Mouse (Mus musculus) testis, postnatal 10 days (tissue): ENCODE measurements around the gene Bicra.

ENCODE experiments used
- DNase-seq: peaks from one replicate; pipeline ENCODE4 v3.0.0; 2021; ENCODE audit warnings: low spot score

Bicra gene

DNA sequence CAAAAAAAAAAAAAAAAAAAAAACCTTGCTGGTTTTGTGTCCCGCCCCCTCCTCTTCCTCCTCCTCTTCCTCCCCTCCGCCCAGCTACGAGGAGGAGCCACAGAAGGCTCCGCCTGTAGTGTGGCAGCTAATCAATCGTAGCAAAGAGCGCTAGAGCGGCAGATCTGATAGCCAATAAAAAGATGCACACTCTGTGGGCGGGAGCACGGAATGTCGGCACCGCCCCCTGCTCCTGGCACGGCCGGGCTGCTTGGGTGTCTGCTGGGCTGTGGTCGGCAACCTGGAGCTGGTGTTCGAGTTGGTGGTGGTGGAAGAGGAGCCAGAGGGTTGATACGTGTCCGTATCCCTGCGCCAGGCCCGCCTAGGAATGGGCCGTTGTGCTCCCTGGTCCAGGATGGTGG is 443 bp upstream of the Bicra start:
- peak; percentile 97 for DNase-seq

DNA sequence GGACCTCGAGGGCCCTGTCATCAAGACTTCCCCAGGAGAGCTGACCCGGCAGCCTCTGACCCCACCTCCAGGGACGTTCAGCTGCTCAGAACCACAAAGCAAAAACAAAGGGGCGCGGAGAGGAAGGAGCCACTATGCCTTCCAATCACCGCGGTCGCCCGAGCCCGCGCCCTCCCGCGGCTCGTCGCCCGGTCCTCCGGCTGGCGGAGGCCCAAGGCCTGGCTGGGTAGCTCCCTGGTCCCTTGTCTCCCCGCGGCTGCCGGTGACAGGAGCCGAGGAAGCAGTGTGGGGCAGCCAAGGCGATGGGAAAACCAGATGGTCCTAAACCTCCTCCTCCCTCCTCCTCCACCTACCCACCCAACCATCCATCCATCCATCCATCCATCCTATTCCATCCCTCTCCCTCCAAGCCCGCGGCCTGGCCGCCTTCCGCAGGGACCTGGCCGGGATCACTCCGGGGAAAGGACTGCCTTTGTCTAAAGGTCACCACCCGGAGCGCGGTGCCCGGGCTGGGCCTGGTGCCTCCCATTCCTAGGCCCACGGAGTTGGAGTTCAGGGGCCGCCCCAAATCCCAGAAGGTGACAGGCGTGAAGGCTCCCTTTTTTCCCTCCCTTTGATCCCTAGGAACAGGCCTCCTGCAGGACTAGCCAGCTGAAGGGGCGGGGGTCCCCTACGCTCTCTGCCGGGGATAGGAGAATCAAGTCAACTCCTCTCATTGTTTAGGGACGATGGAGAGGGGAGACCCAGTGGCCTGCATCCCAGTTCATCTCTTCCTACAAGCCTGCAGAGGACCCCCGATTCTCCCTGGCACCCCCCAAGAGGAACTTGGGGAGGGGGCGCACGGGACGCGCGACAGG is 1.0 kb downstream of the Bicra start:
- DNase-seq = peak; percentile 80

DNA sequence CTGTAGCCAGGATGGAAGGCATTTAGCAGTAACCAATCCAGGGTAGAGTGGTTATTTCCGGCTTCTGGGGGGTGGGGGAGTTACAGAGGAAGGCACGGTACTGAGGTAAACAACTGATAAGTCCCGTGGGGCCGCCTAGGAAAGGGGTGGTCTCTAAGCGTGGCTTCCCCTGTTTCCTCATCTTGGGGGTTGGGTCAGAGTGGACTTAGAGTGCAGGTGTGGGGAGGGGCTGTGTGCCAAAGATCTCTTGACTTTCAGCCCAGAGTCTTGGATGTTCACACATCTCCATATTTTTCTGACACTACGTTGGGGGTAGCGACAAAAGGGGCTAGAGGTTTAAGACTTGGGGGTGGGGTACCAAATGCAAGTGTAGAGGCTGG is 1.6 kb downstream of the Bicra start:
- DNase-seq = peak; percentile 54

DNA sequence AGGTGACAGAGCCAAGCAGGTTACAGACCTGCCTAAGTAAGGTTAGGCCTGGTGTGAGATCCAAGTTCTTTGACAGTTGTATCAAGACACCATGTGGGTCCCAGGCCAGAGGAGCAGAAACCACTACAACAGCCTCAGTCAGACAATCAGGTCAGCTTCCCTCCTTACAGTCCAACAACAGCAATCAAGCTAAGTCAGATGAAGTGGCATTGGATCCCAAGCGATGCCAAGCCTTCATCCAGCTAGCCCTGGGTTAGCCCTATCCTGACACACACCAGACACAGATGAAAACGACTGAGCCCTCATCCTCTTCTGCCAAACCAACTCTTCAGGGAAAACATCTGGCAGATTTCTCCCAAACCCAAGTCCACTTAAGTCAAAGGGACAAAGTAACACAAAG is 2.2 kb downstream of the Bicra start:
- DNase-seq = no peak

DNA sequence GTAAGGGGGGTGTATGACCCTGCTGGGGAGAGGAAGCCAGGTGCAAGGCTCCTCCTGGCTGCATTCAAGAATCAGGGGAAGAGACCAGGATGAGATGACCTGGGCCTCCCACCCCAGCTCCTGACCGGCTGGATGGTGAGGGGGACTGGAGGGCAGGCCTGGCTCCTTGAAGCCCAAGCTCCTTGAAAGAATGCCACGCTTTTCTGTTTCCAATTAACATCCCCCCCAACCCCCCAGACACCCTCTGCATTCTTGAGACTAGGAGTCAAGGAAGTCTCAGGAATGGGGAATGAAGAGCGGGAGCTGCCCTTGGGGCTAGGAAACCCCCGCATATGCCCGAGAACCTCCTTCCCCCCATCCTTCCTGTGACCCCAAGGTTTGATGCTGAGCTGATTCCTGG is 3.2 kb downstream of the Bicra start:
- DNase-seq = peak; percentile 38

DNA sequence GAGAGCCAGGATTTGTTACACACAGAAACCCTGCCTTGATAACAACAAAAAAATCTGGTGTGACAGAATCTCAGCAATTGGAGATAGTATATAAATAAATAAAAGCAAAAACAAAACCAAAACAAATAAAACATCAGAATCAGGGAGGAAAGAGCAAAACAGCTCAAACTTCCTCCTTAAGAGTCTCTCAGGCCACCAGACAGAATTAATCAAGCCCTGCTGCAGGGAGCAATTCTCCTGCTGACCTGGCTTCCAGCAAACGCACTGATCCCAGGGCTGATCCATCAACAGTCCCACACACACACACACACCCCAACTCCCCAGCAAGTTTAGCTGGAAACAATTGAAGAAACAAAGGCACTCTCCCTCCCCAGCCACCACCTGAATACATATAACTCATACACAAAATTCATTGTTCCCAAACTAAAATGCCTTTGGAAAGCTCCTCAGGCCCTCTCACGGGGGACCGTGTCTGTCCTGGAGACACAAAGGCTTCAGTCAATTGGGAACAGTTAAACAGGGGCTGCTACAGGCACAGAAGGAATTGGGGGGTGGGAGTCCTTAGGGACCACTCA is 3.8 kb downstream of the Bicra start:
- peak; percentile 31 for DNase-seq

DNA sequence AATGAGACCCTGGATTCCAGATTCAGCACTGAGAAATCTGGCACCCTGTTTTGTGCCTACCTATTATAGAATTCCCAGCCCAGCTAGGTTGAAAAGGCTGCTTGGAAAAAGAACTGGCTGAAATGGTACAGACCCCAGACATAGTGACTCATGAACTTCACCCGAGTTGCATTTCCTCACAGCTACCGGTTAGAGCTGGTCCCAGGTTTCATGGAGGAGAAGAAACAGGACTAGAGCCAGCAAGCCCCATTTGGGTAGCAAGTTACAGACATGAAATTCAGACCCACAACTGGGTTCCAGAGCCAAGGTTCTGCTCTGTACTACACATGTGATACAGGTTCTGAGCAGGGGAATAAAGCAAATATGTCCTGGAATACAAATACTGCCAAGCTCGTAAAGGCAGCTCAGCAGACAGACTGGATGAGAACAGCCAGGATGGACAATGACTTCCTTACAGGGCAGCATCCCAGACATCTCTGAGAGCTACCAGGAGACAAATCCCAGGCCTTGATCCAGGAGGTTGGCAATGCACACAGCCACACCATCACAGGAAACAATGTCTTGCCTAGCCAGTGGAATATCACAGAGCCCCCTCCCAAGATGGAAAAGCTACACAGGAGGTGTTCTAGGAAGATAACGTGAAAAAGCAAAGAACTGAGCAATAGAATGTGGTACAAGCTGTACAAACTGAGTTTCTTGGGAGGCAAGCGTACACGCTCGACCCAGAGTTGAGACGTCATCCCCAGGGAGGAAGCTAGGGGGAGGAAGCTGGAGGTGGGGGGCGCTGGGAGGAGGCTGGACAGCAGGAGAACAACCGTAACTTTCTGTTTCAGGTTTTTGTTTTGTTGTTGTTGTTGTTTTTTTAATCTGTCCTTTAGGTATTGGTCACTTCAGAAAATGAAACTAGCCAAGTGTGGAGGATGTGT is 4.6 kb downstream of the Bicra start:
- DNase-seq = peak; percentile 40

DNA sequence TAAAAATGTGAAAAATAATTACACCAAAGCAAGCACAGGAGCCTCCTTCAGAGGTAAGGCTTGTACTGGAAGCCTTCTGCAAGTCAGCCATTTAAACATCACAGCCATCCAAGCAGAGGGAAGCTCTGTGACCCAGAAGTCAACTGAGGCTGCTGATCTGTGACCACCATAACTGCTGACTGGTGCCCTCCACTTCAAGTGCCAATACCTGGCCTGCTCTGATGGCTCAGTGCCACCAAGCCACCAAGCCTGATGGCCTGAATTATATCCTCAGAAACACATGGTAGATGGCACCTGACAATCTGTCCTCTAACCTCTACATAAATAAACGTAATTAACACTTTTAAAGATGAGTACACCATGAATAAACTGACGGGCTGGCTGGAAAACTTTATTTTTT is 6.5 kb downstream of the Bicra start:
- peak; percentile 39 for DNase-seq

DNA sequence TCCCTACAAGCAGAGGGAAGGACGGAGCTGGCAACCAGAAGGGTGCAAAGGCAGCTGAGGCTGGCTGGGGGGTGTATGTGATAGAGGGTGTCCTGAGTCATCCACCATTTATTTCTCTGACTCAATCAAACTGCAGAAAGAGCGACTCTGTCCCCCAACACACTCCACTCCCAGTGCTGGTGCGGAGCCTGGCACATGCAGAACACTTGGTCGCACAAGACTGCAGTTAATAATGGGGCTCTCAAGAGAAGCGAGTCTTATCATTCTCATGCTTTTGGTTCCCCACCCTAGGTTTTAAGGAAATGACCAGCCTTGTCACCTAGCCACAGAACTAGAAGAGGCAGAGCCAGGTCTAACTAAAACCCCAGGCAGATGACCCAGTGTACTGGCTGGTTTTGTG is 8.4 kb downstream of the Bicra start:
- no peak for DNase-seq

DNA sequence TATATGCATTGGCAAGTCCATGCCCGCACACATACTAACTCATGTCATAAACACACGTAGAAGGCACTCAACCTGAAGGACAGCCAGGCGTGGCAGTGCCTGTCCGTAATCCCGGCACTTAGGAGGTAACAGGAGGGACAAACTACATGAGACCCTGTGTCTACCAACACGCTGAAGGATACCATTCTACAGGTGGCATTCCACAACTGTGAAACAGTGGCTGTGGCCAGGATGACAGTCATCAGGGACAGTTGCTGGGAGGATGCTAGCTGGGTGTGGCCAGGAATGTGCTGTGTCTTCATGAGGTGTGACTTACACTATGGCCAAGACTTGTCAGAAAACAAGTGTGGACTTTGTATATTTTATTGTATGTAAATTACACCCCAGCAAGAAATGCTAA is 10.7 kb downstream of the Bicra start:
- peak; percentile 27 for DNase-seq

DNA sequence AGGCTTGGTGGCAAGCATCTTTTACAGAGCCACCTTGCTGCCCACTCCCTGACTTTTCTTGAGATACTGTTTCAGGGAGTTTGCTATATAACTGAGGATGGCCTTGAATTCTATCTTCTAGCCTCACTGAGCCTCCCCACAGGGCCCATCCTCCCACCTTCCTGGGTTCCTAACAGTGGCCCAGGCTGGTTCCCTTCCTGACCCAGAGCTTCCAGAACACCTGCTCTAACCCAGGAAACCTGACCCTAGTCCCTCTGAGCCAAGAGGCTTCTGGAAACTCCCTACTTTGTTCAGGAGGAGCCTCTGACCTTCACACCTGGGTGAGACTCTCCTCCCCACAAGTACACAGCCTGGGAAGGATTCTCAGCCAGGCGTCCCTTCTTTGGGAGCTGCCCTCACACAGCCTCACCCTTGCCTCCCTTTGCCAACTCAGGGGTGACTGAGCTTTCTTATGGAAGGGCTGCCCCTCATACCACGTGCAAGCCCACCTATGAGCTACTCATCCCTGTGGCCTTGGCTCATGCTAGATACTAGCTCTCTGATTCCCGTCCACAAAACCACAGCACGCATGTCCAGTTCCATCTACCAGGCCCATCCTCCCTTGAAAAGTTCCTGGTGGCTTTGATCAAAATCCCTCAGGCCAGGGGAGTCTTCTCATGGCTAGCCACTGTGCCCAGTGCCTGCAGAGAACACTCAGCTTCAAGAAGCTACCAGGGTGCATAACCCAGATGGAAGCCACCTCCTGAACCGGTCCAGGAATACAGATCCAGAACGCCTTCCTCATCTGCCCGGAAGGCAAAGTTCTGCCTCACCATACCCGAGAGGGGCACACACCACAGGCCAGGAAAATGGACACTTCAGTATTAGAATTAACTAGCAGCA is 13.9 kb downstream of the Bicra start:
- no peak for DNase-seq

DNA sequence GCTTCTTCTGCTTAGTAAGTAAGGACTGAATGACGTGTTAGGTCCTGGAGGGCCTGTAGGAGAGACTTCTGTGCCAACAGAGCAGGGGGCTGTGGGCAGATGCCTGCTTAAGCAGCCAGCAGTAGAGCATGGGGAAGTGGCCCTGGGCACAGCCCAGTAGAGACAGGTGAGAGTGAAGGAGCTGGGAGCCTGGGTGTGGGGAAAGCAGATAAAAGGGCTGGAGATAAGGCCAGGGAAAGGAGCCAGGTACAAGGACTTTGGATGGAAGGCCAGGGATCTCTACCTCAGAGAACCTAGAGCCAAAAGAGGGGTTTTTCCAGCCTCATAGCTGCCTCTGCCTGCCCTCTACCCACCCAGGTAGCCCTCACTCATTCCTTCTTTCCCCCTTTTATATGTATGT is 14.7 kb downstream of the Bicra start:
- no peak for DNase-seq

DNA sequence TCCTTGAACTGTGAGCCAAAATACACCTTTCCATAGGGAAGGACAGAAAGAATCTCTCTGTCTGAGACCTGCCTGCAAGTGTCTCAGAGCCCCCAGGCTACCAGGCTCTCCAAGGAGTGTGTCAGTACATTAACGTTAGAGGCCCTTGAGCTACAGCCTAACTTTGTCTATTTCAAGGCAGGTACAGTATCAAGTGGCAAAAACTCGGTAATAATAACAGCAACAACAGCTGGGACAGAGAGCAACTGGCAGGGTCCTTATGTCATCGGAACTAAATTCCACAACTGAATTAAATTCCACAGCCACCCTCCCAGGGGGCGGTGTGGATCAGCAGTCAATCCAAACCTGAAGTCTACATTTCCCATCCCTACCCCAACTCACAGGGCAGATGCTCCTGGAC is 16.6 kb downstream of the Bicra start:
- no peak for DNase-seq

DNA sequence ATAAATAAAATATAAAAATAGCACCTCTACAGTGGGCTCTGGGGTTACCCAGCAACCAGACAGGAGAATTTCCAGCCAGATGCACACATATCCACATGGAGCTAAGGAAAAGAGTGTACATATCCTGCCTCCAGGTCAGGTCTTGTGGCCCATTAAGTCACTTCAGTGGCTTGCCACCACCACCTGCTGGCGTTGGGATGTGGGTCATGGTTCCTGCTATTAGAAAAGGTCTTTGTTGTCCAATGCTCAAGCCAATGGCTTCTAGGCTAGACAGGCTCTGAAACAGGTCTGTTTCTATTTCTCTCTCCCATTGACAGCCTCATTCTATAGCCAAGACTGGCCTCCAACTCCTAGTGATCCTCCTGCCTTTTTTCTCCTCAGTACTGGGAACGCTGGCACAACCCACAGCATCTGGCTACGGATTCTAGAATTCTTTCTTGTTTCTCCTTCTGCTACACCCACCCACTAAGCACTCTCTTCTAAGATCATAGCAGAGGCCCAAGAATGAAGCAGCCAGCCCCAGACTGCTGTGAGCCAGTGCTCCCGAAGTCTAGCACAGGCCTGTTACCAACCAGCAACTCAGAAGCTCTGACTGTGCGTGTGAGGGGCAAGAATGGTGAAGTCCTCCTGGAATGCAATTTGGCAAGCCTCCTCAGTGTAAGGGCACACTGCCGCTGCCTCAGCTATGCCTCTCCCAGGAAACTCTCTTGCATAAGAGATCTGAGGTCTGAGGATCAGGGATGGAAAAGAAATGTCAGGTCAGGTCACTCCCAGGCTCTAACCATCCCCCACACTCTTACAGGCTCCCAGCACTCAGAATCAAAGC is 19.4 kb downstream of the Bicra start:
- no peak for DNase-seq

DNA sequence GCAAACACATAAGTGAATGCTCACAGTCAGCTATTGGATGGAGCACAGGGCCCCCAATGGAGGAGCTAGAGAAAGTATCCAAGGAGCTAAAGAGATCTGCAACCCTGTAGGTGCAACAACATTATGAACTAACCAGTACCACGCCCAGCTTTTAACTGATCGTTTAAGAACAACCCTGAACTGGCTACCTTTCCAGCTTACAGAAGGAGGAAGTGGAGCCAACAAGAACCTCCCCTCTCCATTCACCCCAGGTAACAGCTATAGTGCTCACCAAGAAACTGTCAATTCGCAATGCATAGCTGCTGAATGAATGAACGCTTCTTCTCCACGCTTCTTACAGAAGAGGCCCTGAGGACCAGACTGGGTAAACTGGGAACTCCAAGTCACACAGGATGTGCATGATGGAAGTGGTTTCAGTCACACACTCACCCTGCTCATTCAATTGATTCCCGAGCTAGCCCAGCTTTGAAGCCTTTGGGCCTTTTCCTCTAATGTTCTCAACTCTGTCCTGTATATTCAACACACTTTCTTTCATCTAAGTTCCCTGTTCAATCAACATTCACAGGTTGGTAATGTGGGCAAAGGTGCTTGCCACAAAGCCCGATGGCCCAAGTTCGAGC is 23.0 kb downstream of the Bicra start:
- no peak for DNase-seq

DNA sequence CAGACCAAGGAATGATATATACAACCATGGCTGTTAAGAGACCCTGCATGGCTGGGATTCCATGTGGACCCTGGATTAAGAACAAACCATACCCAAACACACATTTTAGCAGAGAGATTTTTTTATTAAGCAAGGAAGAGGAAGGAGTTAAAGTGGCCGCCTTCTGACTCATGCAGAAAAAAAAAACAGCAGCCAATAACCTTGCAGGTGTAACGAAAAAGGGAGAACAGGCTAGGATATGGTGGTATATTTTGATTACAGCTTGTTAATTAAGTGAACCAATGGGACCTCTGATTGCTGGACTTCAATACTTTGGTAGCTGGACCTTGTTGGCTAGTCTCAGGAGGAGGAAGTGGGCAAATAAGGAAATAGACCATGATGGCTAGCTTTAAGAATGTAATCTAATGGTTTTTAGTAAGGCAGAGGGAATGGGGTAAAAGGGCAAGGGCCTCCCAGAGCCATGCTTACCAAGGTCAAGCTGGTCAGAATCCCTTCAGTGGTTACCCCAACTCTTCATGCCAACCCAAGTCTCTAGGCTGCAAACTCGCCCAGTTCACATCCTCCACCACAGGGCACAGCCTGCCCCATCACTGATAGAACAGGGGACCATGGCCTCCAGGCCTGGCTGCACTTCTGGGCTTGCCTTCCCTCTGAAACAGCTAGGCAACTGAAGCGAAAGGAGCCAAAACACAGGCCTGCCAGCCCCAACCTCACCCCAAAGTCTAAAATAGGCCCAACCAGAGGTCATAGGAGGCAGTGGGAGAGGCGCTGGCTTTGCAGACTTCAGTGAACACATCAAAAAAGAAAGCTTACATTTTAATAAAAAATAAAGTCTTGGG is 28.2 kb downstream of the Bicra start:
- DNase-seq = no peak

DNA sequence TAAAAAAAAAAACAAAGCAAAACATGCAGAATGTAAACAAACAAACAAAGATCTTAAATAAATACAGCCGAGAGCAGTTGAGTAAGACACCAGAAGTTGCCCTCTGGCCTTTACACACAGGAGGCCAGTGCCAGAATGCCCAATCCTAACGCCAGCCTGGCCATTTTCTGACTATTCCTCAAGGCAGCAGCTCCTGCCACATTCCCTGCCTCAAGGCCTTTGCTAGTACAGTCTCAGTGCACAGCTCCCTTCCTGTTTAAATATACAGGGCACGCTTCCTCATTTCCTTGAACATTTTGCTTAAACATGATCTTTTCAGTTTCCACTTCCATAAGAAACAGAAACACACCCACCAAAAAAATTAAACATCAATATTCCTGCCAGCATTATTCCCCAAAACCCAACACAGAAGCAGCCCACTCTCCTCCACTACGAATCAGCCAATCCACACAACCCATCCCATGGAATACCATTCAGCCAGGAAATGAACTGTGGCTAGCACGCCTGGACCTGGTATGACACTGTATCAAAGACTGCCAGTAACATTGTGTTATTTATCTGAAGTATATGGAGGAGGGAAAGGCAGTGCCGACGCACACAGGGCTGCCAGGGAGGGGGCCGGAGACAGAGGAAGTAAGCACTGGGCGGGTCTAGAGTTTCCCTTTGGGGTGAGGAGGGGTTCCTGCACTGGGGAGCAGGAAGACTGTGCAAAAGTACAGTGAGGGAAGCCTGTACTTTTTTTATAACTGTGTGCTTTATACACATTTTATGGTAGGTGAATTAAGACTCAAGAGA is 29.5 kb downstream of the Bicra start:
- no peak for DNase-seq

DNA sequence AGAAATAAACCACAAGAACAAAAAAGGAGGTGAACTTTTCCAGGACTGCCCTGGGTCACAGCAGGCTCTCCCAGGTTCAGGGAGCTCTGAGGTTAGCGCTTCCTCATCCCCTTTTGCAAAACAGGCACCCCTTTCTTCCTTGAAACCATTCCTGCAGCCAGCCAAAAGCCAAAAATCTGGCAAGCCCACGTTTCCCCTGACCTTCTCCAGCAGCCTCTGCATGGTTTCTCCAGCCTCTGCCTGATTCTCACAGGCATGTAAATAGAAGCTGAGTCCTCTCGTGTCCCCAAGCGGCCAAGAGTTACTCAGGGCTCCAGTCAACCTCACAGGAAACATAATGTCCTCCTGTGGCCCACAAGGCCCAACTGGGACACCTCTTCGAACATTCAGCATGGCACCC is 32.3 kb downstream of the Bicra start:
- DNase-seq = no peak
